Mouse (Mus musculus) lung, postnatal 25 days (tissue): ENCODE results near the gene Stx18.
A peak's percentile ranks its signal among the peaks of the same experiment; 100 is the strongest.

ENCODE experiments used
- DNase-seq: peaks from one replicate; pipeline ENCODE4 v3.0.0; 2022; ENCODE audit warnings: low spot score

Stx18 gene

GRCm38 (mm10) chr5:38078575-38078974 lies 40.0 kb downstream of the Stx18 start:
- DNase-seq: no peak

- no peak for DNase-seq
Observed at GRCm38 (mm10) chr5:38080472-38080871, 41.9 kb downstream of the Stx18 start.

- DNase-seq: no peak
Observed at GRCm38 (mm10) chr5:38082589-38082988, 44.0 kb downstream of the Stx18 start.

- DNase-seq: no peak
Observed at GRCm38 (mm10) chr5:38083362-38083761, 44.8 kb downstream of the Stx18 start.

GRCm38 (mm10) chr5:38084616-38085015 lies 46.1 kb downstream of the Stx18 start:
- no peak for DNase-seq

GRCm38 (mm10) chr5:38085561-38086392 lies 47.2 kb downstream of the Stx18 start:
- peak; percentile 31 for DNase-seq

- no peak for DNase-seq
Observed at GRCm38 (mm10) chr5:38090111-38090510, 51.6 kb downstream of the Stx18 start.

GRCm38 (mm10) chr5:38090581-38090980 lies 52.0 kb downstream of the Stx18 start:
- no peak for DNase-seq

GRCm38 (mm10) chr5:38091046-38091965 lies 52.8 kb downstream of the Stx18 start:
- peak; percentile 57 for DNase-seq

- DNase-seq: no peak
Observed at GRCm38 (mm10) chr5:38091966-38092304, 53.4 kb downstream of the Stx18 start.

- no peak for DNase-seq
Observed at GRCm38 (mm10) chr5:38094331-38094730, 55.8 kb downstream of the Stx18 start.

GRCm38 (mm10) chr5:38097501-38098093 lies 59.1 kb downstream of the Stx18 start:
- DNase-seq: peak; percentile 10

- no peak for DNase-seq
Observed at GRCm38 (mm10) chr5:38099139-38099676, 60.7 kb downstream of the Stx18 start.

GRCm38 (mm10) chr5:38102945-38103344 lies 64.4 kb downstream of the Stx18 start:
- DNase-seq: no peak

GRCm38 (mm10) chr5:38106080-38106697 lies 67.6 kb downstream of the Stx18 start:
- no peak for DNase-seq

- no peak for DNase-seq
Observed at GRCm38 (mm10) chr5:38106807-38107206, 68.3 kb downstream of the Stx18 start.

GRCm38 (mm10) chr5:38114526-38114925 lies 76.0 kb downstream of the Stx18 start:
- no peak for DNase-seq

GRCm38 (mm10) chr5:38117056-38117455 lies 78.5 kb downstream of the Stx18 start:
- no peak for DNase-seq

- no peak for DNase-seq
Observed at GRCm38 (mm10) chr5:38119268-38119667, 80.7 kb downstream of the Stx18 start.

- no peak for DNase-seq
Observed at GRCm38 (mm10) chr5:38121699-38122098, 83.2 kb downstream of the Stx18 start.

GRCm38 (mm10) chr5:38126519-38127306 lies 88.2 kb downstream of the Stx18 start:
- DNase-seq: no peak
